Mouse (Mus musculus) ES-E14 (cell line): ENCODE data around the gene Pramel1.

Experiments
- MAFK ChIP-seq: IDR thresholded peaks from 2 replicates; pipeline ENCODE4 v1.6.1; 2014; ENCODE audit warnings: mild to moderate bottlenecking, low read depth, low read length, inconsistent platforms; ENCODE audit not compliant: insufficient read depth
- ZC3H11A ChIP-seq: IDR thresholded peaks from 2 replicates; pipeline ENCODE4 v1.6.1; 2012; ENCODE audit warnings: low read depth, mild to moderate bottlenecking, inconsistent platforms, low read length, borderline replicate concordance
- ZNF384 ChIP-seq: IDR thresholded peaks from 2 replicates; pipeline ENCODE4 v1.6.1; 2012; ENCODE audit warnings: low read depth, low read length, inconsistent platforms

- TF ChIP-seq ZNF384: no peak
- no peak for TF ChIP-seq MAFK
- no peak for TF ChIP-seq ZC3H11A
These were observed 14.7 kb upstream of the Pramel1 start for GRCm38 (mm10) chr4:143379480-143379879.
